Mouse (Mus musculus) liver, postnatal 0 days (tissue): Measurements from ENCODE around the gene Mrto4.

Experiments used
- CTCF ChIP-seq: sonication (generic); IDR thresholded peaks from 2 replicates; pipeline ENCODE4 v1.5.1; 2016; ENCODE audit warnings: antibody characterized with exemption, low read depth
- EP300 ChIP-seq: IDR thresholded peaks from 2 replicates; pipeline ENCODE4 v1.6.1; 2016; ENCODE audit warnings: antibody characterized with exemption, low read depth, mild to moderate bottlenecking

- TF ChIP-seq CTCF (no peak), EP300 (no peak)
Observed at GRCm38 (mm10) chr4:139373531-139373930, 21.2 kb upstream of the Mrto4 start.
